Mouse (Mus musculus): ENCODE results near the gene Srebf1.

GRCm38 (mm10) chr11:60224676-60225075 is 2.3 kb upstream of the Srebf1 start:
- no peak for TF ChIP-seq POLR2A (IDR thresholded peaks at IDR 0.05; ENCODE audit: low read depth, low read length)
- TF ChIP-seq CTCF (IDR thresholded peaks at IDR 0.05; ENCODE audit: extremely low read depth, insufficient read depth, insufficient read length, insufficient replicate concordance): no peak
